Mouse (Mus musculus): ENCODE measurements around the gene Hepacam2.

DNA sequence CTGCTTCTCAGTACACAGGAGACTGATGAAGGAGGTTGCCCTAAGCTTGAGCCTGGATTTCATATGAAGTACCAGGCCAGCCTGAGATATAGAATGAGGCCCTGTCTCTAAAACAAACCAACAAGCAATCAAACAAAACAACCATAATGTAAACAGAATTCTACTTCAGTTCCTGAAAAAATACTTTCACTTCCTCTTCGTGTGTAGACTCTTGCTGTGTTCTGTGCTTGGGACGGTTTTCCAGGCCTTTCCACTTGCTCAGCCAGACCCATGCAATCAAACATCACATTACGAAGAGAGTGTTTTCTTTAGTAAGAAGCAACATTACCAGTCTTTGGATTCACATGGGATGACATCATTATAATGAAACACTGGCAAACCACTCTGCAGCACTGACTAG is 16.4 kb downstream of the Hepacam2 start:
- TF ChIP-seq MYOG (IDR thresholded peaks at IDR 0.05; ENCODE audit: control insufficient read depth in 1 of 3, insufficient read depth in 1 of 3, insufficient read length in 2 of 3, low read depth in 2 of 3) (no peak), REST (IDR thresholded peaks at IDR 0.05; ENCODE audit: insufficient read depth, insufficient read length) (no peak), MYOD1 (IDR thresholded peaks at IDR 0.05; ENCODE audit: control insufficient read depth in 1 of 3, insufficient read length in 2 of 3, low read depth in 2 of 3) (no peak), POLR2A (IDR thresholded peaks at IDR 0.05; ENCODE audit: insufficient read length, low read depth) (no peak), MAX (IDR thresholded peaks at IDR 0.05; ENCODE audit: low read depth) (no peak), E2F4 (IDR thresholded peaks at IDR 0.05; ENCODE audit: insufficient read depth) (no peak), TCF3 (IDR thresholded peaks at IDR 0.05; ENCODE audit: insufficient read length, low read depth) (no peak), USF1 (IDR thresholded peaks at IDR 0.05; ENCODE audit: low read depth) (no peak), CEBPB (IDR thresholded peaks at IDR 0.05; ENCODE audit: insufficient read depth, poor library complexity, severe bottlenecking) (no peak), TCF12 (IDR thresholded peaks at IDR 0.05; ENCODE audit: insufficient read depth, poor library complexity, severe bottlenecking) (no peak), POLR2AphosphoS2 (IDR thresholded peaks at IDR 0.05; ENCODE audit: insufficient read length, low read depth) (no peak), SRF (IDR thresholded peaks at IDR 0.05; ENCODE audit: control insufficient read depth, insufficient read length, low read depth) (no peak)

All from myocyte (in vitro differentiated cells).